Mouse (Mus musculus) stomach, embryonic 15.5 days (tissue): ENCODE measurements around the gene Rab40c. TPM values are rescaled to one million over a fixed set of nuclear protein-coding genes. Genes with fewer than 3 reads are reported as not detected.

Experiments used
- ATAC-seq: fragments of 200-750 bp; cut with Nextera tagmentation; 2 replicates; pipeline ENCODE4 v1.8.0; 2017; ENCODE audit warnings: low read depth, moderate number of reproducible peaks, moderate TSS enrichment; ENCODE audit not compliant: insufficient read depth, low FRiP score
- H3K27ac ChIP-seq: fragments of 300-500 bp; sonication (generic); 2 replicates; pipeline ENCODE4 v1.5.1; 2015; ENCODE audit warnings: mild to moderate bottlenecking, inconsistent platforms
- H3K27me3 ChIP-seq: fragments of 300-500 bp; sonication (generic); replicated peaks from 2 replicates; pipeline ENCODE4 v1.6.1; 2015; ENCODE audit warnings: inconsistent platforms
- H3K36me3 ChIP-seq: fragments of 300-500 bp; sonication (generic); 2 replicates; pipeline ENCODE4 v1.6.1; 2015; ENCODE audit warnings: inconsistent platforms
- H3K4me1 ChIP-seq: fragments of 300-500 bp; sonication (generic); 2 replicates; pipeline ENCODE4 v1.6.1; 2015; ENCODE audit warnings: inconsistent platforms
- H3K4me2 ChIP-seq: fragments of 300-500 bp; sonication (generic); 2 replicates; pipeline ENCODE4 v1.6.1; 2015; ENCODE audit warnings: mild to moderate bottlenecking, inconsistent platforms
- H3K4me3 ChIP-seq: fragments of 300-500 bp; sonication (generic); replicated peaks from 2 replicates; pipeline ENCODE4 v1.5.1; 2015; ENCODE audit warnings: inconsistent platforms
- H3K9ac ChIP-seq: fragments of 300-500 bp; sonication (generic); 2 replicates; pipeline ENCODE4 v1.6.1; 2015; ENCODE audit warnings: inconsistent platforms
- H3K9me3 ChIP-seq: fragments of 300-500 bp; sonication (generic); 2 replicates; pipeline ENCODE4 v1.6.1; 2016; ENCODE audit warnings: inconsistent platforms
- WGBS: fragments of 180-500 bp; shearing (Covaris S2); methylation state at CpG from one replicate; pipeline ENCODE4 v1.1.7; 2015; 5-methylcytosine and 5-hydroxymethylcytosine counted together
- polyA plus RNA-seq: library from polyadenylated mRNA; unstranded; fragments of >200 nt; fragmentation: Nextera tagmentation; extraction: Ambion mirVana; gene quantifications from 2 replicates; pipeline ENCODE4 v1.2.1, GENCODE M21; 2015

Rab40c gene
- polyA plus RNA-seq, 1 experiment from 2014 or later = 27.3 TPM

DNA sequence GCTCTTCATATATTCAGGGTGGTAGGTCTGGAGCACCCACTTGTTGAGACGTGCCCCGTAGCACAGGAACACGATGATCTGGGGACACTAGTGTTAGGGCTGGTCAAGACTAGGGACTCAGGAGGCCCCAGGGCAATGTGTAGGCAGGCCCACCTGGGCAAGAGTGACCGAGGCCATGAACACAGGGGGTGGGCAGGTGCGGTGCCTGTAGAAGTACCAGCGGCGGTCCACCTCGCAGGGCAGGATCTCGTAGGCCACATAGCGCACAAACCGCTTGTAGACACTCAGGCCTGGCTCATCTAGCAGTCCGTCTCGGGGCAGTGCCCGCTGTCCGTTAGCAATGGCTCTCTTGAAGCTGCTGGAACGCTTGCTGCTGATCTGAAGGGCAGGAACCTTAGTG, 83.7 kb downstream of the Rab40c start:
- Histone ChIP-seq H3K4me3 (no peak overlapping the region), H3K4me2 (peak overlapping the region; percentile 81), H3K9me3 (no peaks in the 10 kb centered on the region), H3K4me1 (peaks cover 56% of the 10 kb centered on the region), H3K9ac (no peak overlapping the region), H3K27ac (no peak overlapping the region; the same call in none of the 2 replicates), H3K27me3 (no peaks in the 10 kb centered on the region), H3K36me3 (peaks cover 28% of the 10 kb centered on the region)
- ATAC-seq = no peak
- 90% methylated on average over 16 of the region's 16 CpGs for WGBS

- H3K9me3 ChIP-seq = no peaks in the 10 kb centered on the region
- no peaks in the 10 kb centered on the region for H3K27me3 ChIP-seq
- no peak overlapping the region for H3K9ac ChIP-seq
- H3K4me3 ChIP-seq = no peak overlapping the region
- peak overlapping the region; percentile 23 for H3K27ac ChIP-seq
- peak overlapping the region; percentile 81 for H3K4me2 ChIP-seq
- H3K36me3 ChIP-seq = peaks cover 27% of the 10 kb centered on the region
- H3K4me1 ChIP-seq = peaks cover 62% of the 10 kb centered on the region
- 91% methylated on average over 7 of the region's 7 CpGs for WGBS
- no peak for ATAC-seq
Measured at GRCm38 (mm10) chr17:25835301-25835700, 84.2 kb downstream of the Rab40c start.

GRCm38 (mm10) chr17:25834595-25835222, 84.8 kb downstream of the Rab40c start:
- H3K4me1 ChIP-seq = peaks cover 67% of the 10 kb centered on the region
- H3K4me2 ChIP-seq = peak overlapping the region; percentile 81
- H3K27ac ChIP-seq = no peak overlapping the region
- 82% methylated on average over 12 of the region's 12 CpGs for WGBS
- H3K36me3 ChIP-seq = peaks cover 23% of the 10 kb centered on the region
- no peaks in the 10 kb centered on the region for H3K9me3 ChIP-seq
- H3K27me3 ChIP-seq = no peaks in the 10 kb centered on the region
- peak overlapping the region; percentile 89 for H3K4me3 ChIP-seq
- ATAC-seq = no peak
- peak overlapping the region; percentile 70; the same call in 1 of the 2 replicates for H3K9ac ChIP-seq

- no peak for ATAC-seq
Measured at GRCm38 (mm10) chr17:25833961-25834594, 85.4 kb downstream of the Rab40c start.

GRCm38 (mm10) chr17:25833291-25833663, 86.2 kb downstream of the Rab40c start, which contains the start of gene Stub1:
Gene Stub1, minus strand, starts transcription at chr17:25833404.
- Histone ChIP-seq H3K4me3 (peak within 1 kb of the TSS; percentile 89), H3K9me3 (no peaks in the 10 kb centered on the region), H3K9ac (peak within 1 kb of the TSS; percentile 94), H3K36me3 (peaks cover 13% of the 10 kb centered on the region), H3K27me3 (no peaks in the 10 kb centered on the region), H3K4me2 (peak within 1 kb of the TSS; percentile 95), H3K4me1 (peaks cover 74% of the 10 kb centered on the region), H3K27ac (peak within 1 kb of the TSS; percentile 97)
- peak; percentile 61 for ATAC-seq
- 0% methylated on average over 24 of the region's 24 CpGs for WGBS

More at GRCm38 (mm10) chr17:25833961-25834594, 85.4 kb downstream of the Rab40c start:
- Histone ChIP-seq H3K36me3 (peaks cover 17% of the 10 kb centered on the region), H3K4me3 (peak overlapping the region; percentile 89), H3K27me3 (no peaks in the 10 kb centered on the region), H3K27ac (peak overlapping the region; percentile 97), H3K9me3 (no peaks in the 10 kb centered on the region), H3K4me2 (peak overlapping the region; percentile 81), H3K9ac (peak overlapping the region; percentile 70), H3K4me1 (peaks cover 73% of the 10 kb centered on the region)
- 15% methylated on average over 6 of the region's 6 CpGs for WGBS

GRCm38 (mm10) chr17:25832436-25833290, 86.9 kb downstream of the Rab40c start:
- no peaks in the 10 kb centered on the region for H3K9me3 ChIP-seq
- peak overlapping the region; percentile 97 for H3K27ac ChIP-seq
- H3K9ac ChIP-seq = peak overlapping the region; percentile 94
- peak overlapping the region; percentile 95 for H3K4me2 ChIP-seq
- WGBS = under 1% methylated on average over 77 of the region's 77 CpGs
- H3K4me3 ChIP-seq = peak overlapping the region; percentile 89
- peaks cover 78% of the 10 kb centered on the region for H3K4me1 ChIP-seq
- peak; percentile 89 for ATAC-seq
- peaks cover 14% of the 10 kb centered on the region for H3K36me3 ChIP-seq
- no peaks in the 10 kb centered on the region for H3K27me3 ChIP-seq

Other genes with a start within 250 kb of the Rab40c start
- 1.5 and 2.1 TPM in 2 replicates for gene Gng13, start 202.6 kb downstream of the Rab40c start, polyA plus RNA-seq
- 23.4 and 26.1 TPM in 2 replicates for gene Chtf18, start 192.3 kb downstream of the Rab40c start, polyA plus RNA-seq
- gene Rpusd1, start 192.1 kb downstream of the Rab40c start, polyA plus RNA-seq = 18.3 and 19.1 TPM in 2 replicates
- gene Mslnl, start 183.7 kb downstream of the Rab40c start, polyA plus RNA-seq = 0.06 TPM in 1 of 2 replicates, not detected in the other
- 38.3 and 43.6 TPM in 2 replicates for gene Msln, start 165.3 kb downstream of the Rab40c start, polyA plus RNA-seq
- 26.9 and 28.5 TPM in 2 replicates for gene Narfl, start 146.0 kb downstream of the Rab40c start, polyA plus RNA-seq
- 47.3 and 53.4 TPM in 2 replicates for gene Haghl, start 134.1 kb downstream of the Rab40c start, polyA plus RNA-seq
- gene Ccdc78, start 133.1 kb downstream of the Rab40c start, polyA plus RNA-seq = 0.24 and 0.26 TPM in 2 replicates
- 99.3 and 110 TPM in 2 replicates for gene Fam173a, start 126.8 kb downstream of the Rab40c start, polyA plus RNA-seq
- not detected in 2 replicates for gene AC134908.4, start 124.1 kb downstream of the Rab40c start, polyA plus RNA-seq
- gene Metrn, start 122.6 kb downstream of the Rab40c start, polyA plus RNA-seq = 46.6 and 48.3 TPM in 2 replicates
- gene Fbxl16, start 110.6 kb downstream of the Rab40c start, polyA plus RNA-seq = 4.1 and 4.6 TPM in 2 replicates
- 24.3 and 25.5 TPM in 2 replicates for gene Wdr24, start 96.1 kb downstream of the Rab40c start, polyA plus RNA-seq
- gene Jmjd8, start 90.9 kb downstream of the Rab40c start, polyA plus RNA-seq = 50.5 and 54.6 TPM in 2 replicates
- 312 and 319 TPM in 2 replicates for gene Stub1, start 86.3 kb downstream of the Rab40c start, polyA plus RNA-seq
- gene Rhbdl1, start 82.4 kb downstream of the Rab40c start, polyA plus RNA-seq = 1.6 and 2.4 TPM in 2 replicates
- 1.6 and 2.7 TPM in 2 replicates for gene Gm20683, start 78.0 kb downstream of the Rab40c start, polyA plus RNA-seq
- 23.1 and 23.6 TPM in 2 replicates for gene Rhot2, start 74.9 kb downstream of the Rab40c start, polyA plus RNA-seq
- gene Wdr90, start 58.2 kb downstream of the Rab40c start, polyA plus RNA-seq = 21.0 and 22.9 TPM in 2 replicates
- 52.2 and 54.2 TPM in 2 replicates for gene Mcrip2, start 51.0 kb downstream of the Rab40c start, polyA plus RNA-seq
- gene Mettl26, start 44.7 kb downstream of the Rab40c start, polyA plus RNA-seq = 67.4 and 68.3 TPM in 2 replicates
- gene Wfikkn1, start 38.9 kb downstream of the Rab40c start, polyA plus RNA-seq = 0.39 and 0.55 TPM in 2 replicates
- gene Pigq, start 25.2 kb upstream of the Rab40c start, polyA plus RNA-seq = 60.7 and 60.8 TPM in 2 replicates
- gene Nhlrc4, start 25.2 kb upstream of the Rab40c start, polyA plus RNA-seq = 0.30 TPM in 1 of 2 replicates, not detected in the other
- 0.24 and 0.52 TPM in 2 replicates for gene A930017K11Rik, start 32.8 kb upstream of the Rab40c start, polyA plus RNA-seq
- 20.4 and 22.8 TPM in 2 replicates for gene Capn15, start 66.1 kb upstream of the Rab40c start, polyA plus RNA-seq
- gene Rab11fip3, start 149.8 kb upstream of the Rab40c start, polyA plus RNA-seq = 11.9 and 13.3 TPM in 2 replicates
- gene Decr2, start 170.6 kb upstream of the Rab40c start, polyA plus RNA-seq = 39.3 and 42.0 TPM in 2 replicates
- gene Nme4, start 175.9 kb upstream of the Rab40c start, polyA plus RNA-seq = 86.2 and 88.8 TPM in 2 replicates
- gene Tmem8, start 193.6 kb upstream of the Rab40c start, polyA plus RNA-seq = 6.6 and 7.2 TPM in 2 replicates
- gene Mrpl28, start 203.8 kb upstream of the Rab40c start, polyA plus RNA-seq = 199 and 208 TPM in 2 replicates
- gene Axin1, start 219.0 kb upstream of the Rab40c start, polyA plus RNA-seq = 18.3 and 20.5 TPM in 2 replicates